Mouse (Mus musculus) small intestine, adult 2 months (tissue): ENCODE data around the gene Rad54l2. TPM values are rescaled to one million over a fixed set of nuclear protein-coding genes. Genes with fewer than 3 reads are reported as not detected.

Source experiments
- H3K27ac ChIP-seq: fragments of 200-500 bp; 2 replicates; pipeline ENCODE4 v1.5.1; 2012; ENCODE audit warnings: low read depth, low read length, control low read depth, inconsistent platforms; ENCODE audit not compliant: insufficient read depth
- H3K27me3 ChIP-seq: fragments of 200-500 bp; 2 replicates; pipeline ENCODE4 v1.6.1; 2012; ENCODE audit warnings: mild to moderate bottlenecking, moderate library complexity, low read length, inconsistent platforms; ENCODE audit not compliant: control insufficient read depth, insufficient read depth
- H3K36me3 ChIP-seq: fragments of 200-500 bp; 2 replicates; pipeline ENCODE4 v1.6.1; 2012; ENCODE audit warnings: mild to moderate bottlenecking, low read length, control low read depth, inconsistent platforms; ENCODE audit not compliant: control insufficient read depth, insufficient read depth
- H3K4me1 ChIP-seq: fragments of 200-500 bp; 2 replicates; pipeline ENCODE4 v1.6.1; 2012; ENCODE audit warnings: low read length, inconsistent platforms, mixed read lengths; ENCODE audit not compliant: control insufficient read depth, insufficient read depth, insufficient read length
- H3K4me3 ChIP-seq: fragments of 200-500 bp; 2 replicates; pipeline ENCODE4 v1.5.1; 2012; ENCODE audit warnings: low read depth, mild to moderate bottlenecking, control low read depth, inconsistent platforms, low read length, moderate library complexity
- CTCF ChIP-seq: fragments of 200-500 bp; IDR thresholded peaks from 2 replicates; pipeline ENCODE4 v1.5.1; 2012; ENCODE audit warnings: low read depth, mild to moderate bottlenecking, control low read depth, inconsistent platforms, low read length, moderate library complexity, mixed read lengths; ENCODE audit not compliant: insufficient replicate concordance, insufficient read length; ENCODE audit errors: extremely low read depth
- POLR2A ChIP-seq: fragments of 200-500 bp; IDR thresholded peaks from 2 replicates; pipeline ENCODE4 v1.6.1; 2012; ENCODE audit warnings: low read depth, mild to moderate bottlenecking, control low read depth, inconsistent platforms, low read length, moderate library complexity
- WGBS: fragments of 180-500 bp; shearing (Covaris S2); methylation state at CpG from one replicate; pipeline ENCODE4 v1.1.7; 2018; 5-methylcytosine and 5-hydroxymethylcytosine counted together
- polyA plus RNA-seq: library from polyadenylated mRNA; depleted of rRNA; stranded (reverse); fragments of >200 nt; gene quantifications from 2 replicates; pipeline ENCODE4 v1.2.3, GENCODE M21; 2012

The Rad54l2 gene
- polyA plus RNA-seq, 1 experiment, result 34.9 TPM

DNA sequence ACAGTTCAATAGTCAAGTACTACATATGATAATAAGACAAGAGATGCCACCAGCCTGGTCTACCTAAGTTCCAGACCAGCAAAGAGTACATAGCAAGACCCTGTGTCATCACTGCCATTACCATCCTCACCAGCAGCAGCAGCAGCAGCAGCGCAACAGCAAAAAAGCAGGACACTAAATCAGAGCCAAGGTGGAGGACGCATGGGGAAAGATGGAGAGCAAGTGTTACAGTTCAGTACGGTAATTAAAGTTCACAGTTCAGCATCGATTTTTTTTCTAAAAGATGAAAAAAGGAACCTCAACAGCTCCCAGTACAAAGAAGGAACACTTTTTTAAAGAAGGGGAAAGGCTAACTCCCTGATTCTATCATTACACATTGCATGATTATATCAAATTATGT, 33.2 kb downstream of the Rad54l2 start:
- WGBS, result 90% methylated on average over 4 of the region's 4 CpGs
- H3K27me3 ChIP-seq, result no peaks in the 10 kb centered on the region
- no peak overlapping the region for H3K27ac ChIP-seq
- peaks cover 10% of the 10 kb centered on the region; the same call in 1 of the 2 replicates for H3K4me1 ChIP-seq
- TF ChIP-seq POLR2A, result no peak
- TF ChIP-seq CTCF, result no peak
- peaks cover 9% of the 10 kb centered on the region; the same call in 1 of the 2 replicates for H3K36me3 ChIP-seq
- H3K4me3 ChIP-seq, result no peak overlapping the region

DNA sequence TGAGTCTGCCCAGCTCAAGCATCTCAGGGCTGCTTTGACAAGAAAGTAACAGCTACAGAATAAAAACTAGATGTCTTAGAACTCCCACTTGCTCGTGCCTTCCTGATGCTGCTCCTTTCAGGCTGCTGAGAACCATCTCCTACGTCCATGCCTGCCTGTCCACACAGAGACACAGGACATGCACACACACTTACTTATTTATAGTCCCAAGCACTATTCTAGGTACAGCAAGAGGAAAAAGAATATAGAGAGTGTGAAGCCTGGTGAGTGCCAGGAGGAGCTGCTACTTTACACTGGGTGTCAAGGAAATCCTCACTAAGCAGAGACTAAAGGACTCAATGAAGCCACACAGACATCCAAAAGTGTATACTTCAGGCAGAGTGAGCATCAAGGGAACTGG, 34.7 kb downstream of the Rad54l2 start:
- H3K27me3 ChIP-seq, result no peaks in the 10 kb centered on the region
- H3K4me1 ChIP-seq, result peaks cover 10% of the 10 kb centered on the region; the same call in 1 of the 2 replicates
- TF ChIP-seq CTCF (no peak), POLR2A (no peak)
- peaks cover 9% of the 10 kb centered on the region; the same call in 1 of the 2 replicates for H3K36me3 ChIP-seq
- no peak overlapping the region for H3K4me3 ChIP-seq
- 85% methylated on average over 2 of the region's 2 CpGs for WGBS
- no peak overlapping the region for H3K27ac ChIP-seq

DNA sequence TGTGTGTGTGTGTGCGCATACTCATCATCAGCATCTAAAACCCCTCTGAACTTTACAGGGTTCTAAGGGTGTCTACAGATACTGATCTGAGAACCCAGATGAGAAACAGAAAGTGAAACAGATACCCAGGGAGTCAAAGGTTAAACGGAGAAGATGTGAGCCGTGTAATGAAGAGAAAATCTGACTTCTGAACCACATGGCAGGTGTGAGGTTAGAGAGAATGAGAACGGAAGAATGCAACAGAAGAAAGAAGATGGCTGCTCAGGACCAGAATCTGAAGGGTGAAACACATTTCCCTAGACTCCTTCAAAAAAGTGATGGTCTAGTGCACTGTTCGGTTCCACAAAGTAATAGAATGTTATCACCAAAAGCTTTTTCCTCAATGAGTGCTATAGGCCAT, 36.9 kb downstream of the Rad54l2 start:
- WGBS, result 38% methylated on average over 5 of the region's 5 CpGs
- H3K27ac ChIP-seq, result no peak overlapping the region; the same call in 1 of the 2 replicates
- no peaks in the 10 kb centered on the region for H3K27me3 ChIP-seq

DNA sequence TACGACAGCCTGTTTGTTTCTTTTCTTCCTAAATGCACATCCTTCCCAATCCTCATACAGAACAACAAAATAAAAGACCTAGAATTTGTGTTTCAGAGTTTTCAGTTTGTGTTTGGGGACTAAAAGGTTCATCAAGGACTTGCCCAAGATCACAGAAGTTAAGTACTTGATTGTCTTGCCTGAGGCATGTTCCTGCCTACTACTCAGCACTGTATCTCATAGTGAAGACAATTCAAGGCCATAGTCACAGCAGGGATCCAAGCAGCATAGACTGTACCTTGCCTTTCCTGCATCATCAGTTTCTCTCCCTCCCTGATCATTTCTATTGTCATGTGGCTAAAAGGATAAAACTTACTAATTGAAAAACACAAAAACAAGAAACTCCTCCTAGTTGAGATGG, 49.0 kb downstream of the Rad54l2 start:
- H3K4me1 ChIP-seq, result no peaks in the 10 kb centered on the region
- TF ChIP-seq POLR2A (no peak), CTCF (no peak)
- WGBS, result 98% methylated on average over 1 of the region's 1 CpGs
- H3K36me3 ChIP-seq, result peaks cover 5% of the 10 kb centered on the region; the same call in 1 of the 2 replicates
- no peak overlapping the region for H3K4me3 ChIP-seq
- H3K27me3 ChIP-seq, result no peaks in the 10 kb centered on the region
- no peak overlapping the region for H3K27ac ChIP-seq

More for the DNA sequence above, 36.9 kb downstream of the Rad54l2 start:
- TF ChIP-seq CTCF (no peak), POLR2A (no peak)
- no peak overlapping the region for H3K4me3 ChIP-seq
- peaks cover 10% of the 10 kb centered on the region; the same call in 1 of the 2 replicates for H3K4me1 ChIP-seq
- peaks cover 9% of the 10 kb centered on the region; the same call in 1 of the 2 replicates for H3K36me3 ChIP-seq

DNA sequence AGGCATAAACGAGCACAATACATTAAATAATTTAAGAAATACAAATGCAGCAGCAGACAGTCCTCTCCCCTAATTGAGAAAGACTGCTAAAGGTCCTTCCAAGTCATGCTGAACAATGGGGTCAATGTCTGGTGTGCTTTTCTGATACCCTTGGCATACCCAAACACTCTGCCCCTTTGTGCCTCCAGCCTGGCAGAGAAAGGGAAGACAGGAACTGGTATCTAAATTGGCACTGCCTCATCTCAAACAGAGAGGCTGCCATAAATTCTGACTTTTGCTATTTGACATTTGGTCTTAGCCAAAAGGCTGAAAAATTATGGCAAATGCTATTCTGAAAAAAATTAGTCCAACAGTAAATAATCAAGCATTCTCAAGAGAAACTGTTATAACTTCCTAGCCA, 49.9 kb downstream of the Rad54l2 start:
- 74% methylated on average over 1 of the region's 1 CpGs for WGBS
- Histone ChIP-seq H3K27ac (no peak overlapping the region), H3K36me3 (peaks cover 5% of the 10 kb centered on the region; the same call in 1 of the 2 replicates), H3K4me1 (no peaks in the 10 kb centered on the region), H3K27me3 (no peaks in the 10 kb centered on the region), H3K4me3 (no peak overlapping the region)
- TF ChIP-seq POLR2A (no peak), CTCF (no peak)

DNA sequence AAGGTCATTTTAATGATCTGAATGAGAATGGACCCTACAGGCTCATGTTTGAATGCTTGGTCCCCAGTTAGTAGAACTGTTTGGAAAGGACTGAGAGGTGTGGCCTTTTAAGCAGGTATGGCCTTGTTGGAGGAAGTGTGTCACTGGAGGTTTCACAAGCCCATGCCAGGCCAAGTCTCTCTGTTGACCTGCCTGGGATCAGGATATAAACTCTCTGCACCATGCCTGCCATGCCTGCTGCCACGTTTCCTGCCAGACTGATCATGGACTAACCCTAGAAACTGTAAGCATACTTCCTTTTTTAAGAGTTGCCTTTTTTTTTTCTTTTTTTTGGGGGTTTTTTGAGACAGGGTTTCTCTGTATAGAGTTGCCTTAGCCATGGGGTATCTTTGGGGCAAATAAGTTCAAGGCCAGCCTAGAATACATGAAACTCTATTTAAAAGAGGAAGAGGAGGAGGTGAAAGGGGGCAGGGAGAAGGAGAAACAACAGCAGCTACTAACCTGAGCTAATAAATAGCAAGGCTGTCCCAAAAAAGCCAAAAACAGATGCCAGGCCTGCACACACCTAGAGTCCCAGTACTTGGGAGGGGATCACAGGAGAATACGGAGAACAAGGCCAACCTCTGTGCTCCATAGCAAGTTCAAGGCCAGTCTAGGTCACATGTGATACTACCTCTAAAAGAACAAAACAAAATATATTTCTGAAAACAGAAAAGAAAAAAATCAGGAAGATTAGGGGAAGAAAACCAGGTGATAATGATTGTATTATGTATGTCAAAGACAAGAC, 50.6 kb downstream of the Rad54l2 start:
- WGBS, result 90% methylated on average over 2 of the region's 2 CpGs
- H3K4me1 ChIP-seq, result no peaks in the 10 kb centered on the region
- no peak for TF ChIP-seq POLR2A
- no peak for TF ChIP-seq CTCF
- peaks cover 5% of the 10 kb centered on the region; the same call in 1 of the 2 replicates for H3K36me3 ChIP-seq
- no peaks in the 10 kb centered on the region for H3K27me3 ChIP-seq
- no peak overlapping the region for H3K27ac ChIP-seq
- H3K4me3 ChIP-seq, result no peak overlapping the region

DNA sequence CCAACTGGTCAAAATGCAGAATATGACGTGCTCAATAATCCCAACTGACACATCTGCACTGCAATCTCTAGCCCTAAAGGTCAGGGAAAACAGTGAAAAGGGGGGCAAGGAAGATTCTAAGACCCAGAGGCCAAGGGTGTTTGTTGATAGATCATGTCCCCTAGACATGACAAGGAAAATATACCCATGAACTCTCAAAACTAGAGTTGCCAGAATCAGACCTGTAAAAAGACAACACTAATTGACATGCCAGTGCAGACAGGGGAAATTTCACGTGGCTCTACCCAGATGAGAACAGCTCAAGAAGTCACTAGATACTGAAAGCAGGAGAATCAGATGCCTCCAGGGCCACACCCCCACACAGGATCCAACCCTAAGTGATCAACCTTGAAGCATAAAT, 55.3 kb downstream of the Rad54l2 start:
- H3K4me3 ChIP-seq, result no peak overlapping the region
- H3K36me3 ChIP-seq, result peaks cover 5% of the 10 kb centered on the region; the same call in 1 of the 2 replicates
- no peak overlapping the region for H3K27ac ChIP-seq
- H3K27me3 ChIP-seq, result no peaks in the 10 kb centered on the region
- WGBS, result 78% methylated on average over 2 of the region's 2 CpGs
- TF ChIP-seq CTCF (no peak), POLR2A (no peak)
- H3K4me1 ChIP-seq, result no peaks in the 10 kb centered on the region
